ENCODE assay signal across 7 mouse cellular contexts in genomic region chr2:32847468-32847821, GRCm38 (mm10). TPM values are rescaled to one million over a fixed set of nuclear protein-coding genes. Genes with fewer than 3 reads are reported as not detected.
DNase-seq lines count a peak whose midpoint lies in the region; ATAC-seq and TF ChIP-seq lines count a peak whose summit lies in the region.

No protein-coding gene starts in this region.

- H3K4me1 ChIP-seq in testis, adult 2 months (ENCODE audit: control insufficient read depth, insufficient read depth, low read length): peaks cover 5% of the 10 kb centered on the region
- H3K4me1 ChIP-seq in forebrain, embryonic 15.5 days: peaks cover 27% of the 10 kb centered on the region
- peaks cover 14% of the 10 kb centered on the region for H3K4me1 ChIP-seq in liver, embryonic 16.5 days (ENCODE audit: control insufficient read depth, low read depth, low read length)

- peak overlapping the region; percentile 36 for H3K4me3 ChIP-seq in testis, adult 2 months (ENCODE audit: control insufficient read depth, low read depth, low read length)
- H3K4me3 ChIP-seq in forebrain, embryonic 15.5 days: peak overlapping the region; percentile 99
- H3K4me3 ChIP-seq in liver, embryonic 16.5 days (ENCODE audit: low read depth, low read length): peak overlapping the region; percentile 73

- no peak for TF ChIP-seq POLR2A in testis, adult 2 months (IDR thresholded peaks at IDR 0.05; ENCODE audit: control insufficient read depth, low read depth, low read length)

- no peak overlapping the region for H3K27ac ChIP-seq in testis, adult 2 months (ENCODE audit: control insufficient read depth, insufficient read depth, low read depth, low read length)
- peak overlapping the region; percentile 97; the same call in 1 of the 2 replicates for H3K27ac ChIP-seq in forebrain, embryonic 15.5 days (replicated peaks)
- H3K27ac ChIP-seq in liver, embryonic 16.5 days (ENCODE audit: low read length): no peak overlapping the region

- peak overlapping the region; percentile 77 for H3K4me2 ChIP-seq in forebrain, embryonic 15.5 days (replicated peaks)
- H3K4me2 ChIP-seq in liver, embryonic 16.5 days (ENCODE audit: low read depth, low read length): peak overlapping the region; percentile 94

- no peak for DNase-seq in testis, postnatal 10 days (ENCODE audit: low spot score)
- no peak for DNase-seq in adrenal gland, postnatal 10 days
- DNase-seq in ovary, postnatal 36 days (ENCODE audit: low spot score): no peak
- no peak for DNase-seq in retina, embryonic 14.5 days (ENCODE audit: low spot score)

- 0 out of 2 replicates have a peak overlapping the region, but pooled peaks have one; percentile 33 for H3K9ac ChIP-seq in forebrain, embryonic 15.5 days (replicated peaks)
- H3K9ac ChIP-seq in liver, embryonic 16.5 days (ENCODE audit: low read depth, low read length): peak overlapping the region; percentile 51

- no peaks in the 10 kb centered on the region for H3K36me3 ChIP-seq in testis, adult 2 months (ENCODE audit: control insufficient read depth, insufficient read depth, low read length)
- no peaks in the 10 kb centered on the region for H3K36me3 ChIP-seq in forebrain, embryonic 15.5 days
- H3K36me3 ChIP-seq in liver, embryonic 16.5 days (ENCODE audit: control insufficient read depth, insufficient read depth): no peaks in the 10 kb centered on the region

- ATAC-seq in forebrain, embryonic 15.5 days (replicated peaks): peak; percentile 44
- no peak for ATAC-seq in liver, embryonic 16.5 days (ENCODE audit: low read depth)

- 48% methylated on average over 6 of the region's 6 CpGs for WGBS in forebrain, embryonic 15.5 days
- 45% methylated on average over 6 of the region's 6 CpGs for WGBS in liver, embryonic 16.5 days (ENCODE audit: insufficient replicate concordance)

- no peaks in the 10 kb centered on the region for H3K27me3 ChIP-seq in testis, adult 2 months (ENCODE audit: control insufficient read depth, insufficient read depth, low read length)
- H3K27me3 ChIP-seq in forebrain, embryonic 15.5 days: 0 out of 2 replicates have a peak, but pooled peaks cover 2% of the 10 kb centered on the region
- H3K27me3 ChIP-seq in liver, embryonic 16.5 days (ENCODE audit: control insufficient read depth, insufficient read depth, low read depth, low read length): peaks cover 11% of the 10 kb centered on the region

- no peaks in the 10 kb centered on the region for H3K9me3 ChIP-seq in forebrain, embryonic 15.5 days
- H3K9me3 ChIP-seq in liver, embryonic 16.5 days (replicated peaks; ENCODE audit: control insufficient read depth, low read length): no peaks in the 10 kb centered on the region

- TF ChIP-seq CTCF in testis, adult 2 months (IDR thresholded peaks at IDR 0.05; ENCODE audit: control insufficient read depth, insufficient read depth, insufficient replicate concordance, low read depth, low read length): no peak

RNA-seq across cellular contexts. Expression of gene Stxbp1, which starts 0.4 kb away (rescaled TPM):
- 12.9 and 15.2 TPM in 2 replicates for polyA plus RNA-seq in testis, adult 2 months (2012; rRNA removed)
- 191 and 197 TPM in 2 replicates for polyA plus RNA-seq in forebrain, embryonic 15.5 days (2015; fragmentation: Nextera tagmentation; extraction: Ambion mirVana)
- 2.6 and 2.9 TPM in 2 replicates for polyA plus RNA-seq in liver, embryonic 16.5 days (2015; fragmentation: Nextera tagmentation; extraction: Ambion mirVana)
- total RNA-seq in adrenal gland, postnatal 10 days (2021): 10 to 100 TPM; 23.7 to 35.7 TPM

RNA-seq across cellular contexts. Expression of gene Fam129b, which starts 28.5 kb away (rescaled TPM):
- 2.0 and 3.1 TPM in 2 replicates for polyA plus RNA-seq in testis, adult 2 months (2012; rRNA removed)
- 33.5 TPM in 2 replicates for polyA plus RNA-seq in forebrain, embryonic 15.5 days (2015; fragmentation: Nextera tagmentation; extraction: Ambion mirVana)
- polyA plus RNA-seq in liver, embryonic 16.5 days (2015; fragmentation: Nextera tagmentation; extraction: Ambion mirVana): 9.4 and 11.9 TPM in 2 replicates
- 10 to 100 TPM; 28.9 to 30.7 TPM for total RNA-seq in adrenal gland, postnatal 10 days (2021)

Comparison
In these comparisons a context has a peak if more than half of its experiments do, and no peak if none do; other contexts are left out.
1. H3K4me3 ChIP-seq: peak in every context shown above with its lines; median percentile 99 in forebrain, embryonic 15.5 days; 73 in liver, embryonic 16.5 days; 36 in testis, adult 2 months.
2. RNA of gene Stxbp1, which starts 0.4 kb away (polyA plus RNA-seq): 191 to 197 TPM in forebrain, embryonic 15.5 days; 12.9 to 15.2 TPM in testis, adult 2 months and 2.6 to 2.9 TPM in liver, embryonic 16.5 days; every median in the first group is over 10 times any median in the second.